Mouse (Mus musculus) retina, postnatal 1 day (tissue): Measurements from ENCODE around the gene 9530068E07Rik.

Experiments used
- DNase-seq: peaks from one replicate; pipeline ENCODE4 v3.0.0-alpha.2; 2012

The 9530068E07Rik gene

DNA sequence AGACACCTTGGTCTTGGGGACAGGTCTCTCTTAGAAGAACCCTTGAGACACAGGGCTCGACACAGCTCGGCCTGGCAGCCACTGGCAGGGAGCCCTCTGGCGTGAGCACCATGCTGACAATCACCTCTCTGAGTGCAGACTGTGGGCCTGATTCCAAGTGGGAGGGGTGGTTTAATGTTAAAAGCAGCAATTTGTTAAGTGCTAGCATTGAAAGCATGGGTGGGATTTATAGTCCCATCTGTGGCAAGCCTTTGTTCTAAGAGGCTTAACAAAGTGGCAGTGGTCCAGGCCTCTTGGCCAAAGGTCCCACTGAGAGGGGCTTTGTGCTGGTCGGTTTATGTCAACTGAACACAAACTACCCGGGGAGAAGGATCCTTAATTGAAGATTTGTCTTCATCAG lies 35.4 kb downstream of the 9530068E07Rik start:
- peak; percentile 49 for DNase-seq

DNA sequence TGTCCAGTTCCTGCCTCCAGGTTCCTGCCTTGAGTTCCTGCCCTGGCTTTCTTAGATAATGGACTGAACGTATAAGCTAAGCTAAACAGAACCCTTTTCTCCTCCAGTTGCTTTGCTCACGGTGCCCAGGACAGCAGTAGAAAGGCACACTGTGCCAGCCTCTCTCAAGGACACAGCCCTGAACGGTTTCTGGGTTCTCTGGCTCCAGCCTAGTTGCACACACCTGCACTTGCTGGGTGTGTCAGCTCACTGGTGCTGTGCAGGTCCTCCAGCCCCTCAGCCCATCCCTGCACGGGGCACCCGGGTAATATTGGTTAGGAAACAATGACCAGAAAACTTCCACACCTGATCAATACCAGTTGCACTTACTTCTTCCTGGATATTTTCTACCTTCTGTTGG lies 35.9 kb downstream of the 9530068E07Rik start:
- no peak for DNase-seq

- DNase-seq: no peak
These were observed 37.0 kb downstream of the 9530068E07Rik start for GRCm38 (mm10) chr11:52433076-52433796.

GRCm38 (mm10) chr11:52433797-52434195 lies 37.6 kb downstream of the 9530068E07Rik start:
- DNase-seq: no peak

GRCm38 (mm10) chr11:52435466-52435865 lies 39.2 kb downstream of the 9530068E07Rik start:
- no peak for DNase-seq

DNA sequence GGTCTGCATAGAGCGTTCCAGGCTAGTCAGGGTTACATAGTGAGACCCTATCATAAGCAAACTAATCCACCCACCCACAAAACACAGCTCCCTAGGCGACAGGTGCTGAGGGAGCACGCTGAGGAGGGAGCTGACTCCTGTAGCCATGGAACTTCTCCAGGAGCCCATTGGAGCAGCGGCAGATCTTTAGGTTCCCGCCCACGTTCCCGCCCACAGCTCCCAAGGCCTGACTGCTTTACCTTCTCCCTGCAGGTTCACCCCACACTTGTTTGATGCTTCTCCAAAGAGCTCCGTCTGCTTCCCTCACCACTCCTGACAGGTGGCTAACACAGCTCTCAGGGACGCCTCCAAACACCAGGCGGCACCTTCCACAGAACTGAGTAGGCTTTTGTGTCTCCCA lies 40.9 kb downstream of the 9530068E07Rik start:
- DNase-seq: no peak

DNA sequence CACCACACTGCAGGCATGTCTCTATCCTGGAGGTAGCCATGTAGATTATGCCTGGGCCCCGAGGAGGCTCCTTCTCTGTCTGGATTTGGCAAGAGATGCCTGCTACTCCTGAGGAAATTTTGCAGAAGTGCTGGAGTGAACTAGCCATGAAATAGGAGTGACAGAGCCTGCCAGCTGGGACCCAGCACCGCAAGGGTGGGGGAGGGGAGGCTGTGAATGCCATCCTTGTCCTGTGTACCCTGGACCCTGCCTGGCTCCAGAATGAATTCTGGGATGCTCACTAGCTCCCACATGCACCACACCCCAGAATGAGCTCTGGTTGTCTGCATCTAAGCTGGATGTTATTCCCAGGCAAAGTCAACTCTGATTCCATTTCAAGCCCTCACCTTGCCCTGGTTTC lies 44.9 kb downstream of the 9530068E07Rik start:
- no peak for DNase-seq

- peak; percentile 50 for DNase-seq
These were observed 51.0 kb downstream of the 9530068E07Rik start for GRCm38 (mm10) chr11:52447242-52447641.

- DNase-seq: no peak
These were observed 52.8 kb downstream of the 9530068E07Rik start for GRCm38 (mm10) chr11:52449004-52449403.

GRCm38 (mm10) chr11:52458281-52458680 lies 62.1 kb downstream of the 9530068E07Rik start:
- no peak for DNase-seq
